Mouse (Mus musculus): ENCODE data around the gene Olfr847.

The Olfr847 gene

GRCm38 (mm10) chr9:19378569-19378968 lies at the start of gene Olfr847:
Gene Olfr847, minus strand, starts transcription at chr9:19378669.
- no peak for DNase-seq

DNA sequence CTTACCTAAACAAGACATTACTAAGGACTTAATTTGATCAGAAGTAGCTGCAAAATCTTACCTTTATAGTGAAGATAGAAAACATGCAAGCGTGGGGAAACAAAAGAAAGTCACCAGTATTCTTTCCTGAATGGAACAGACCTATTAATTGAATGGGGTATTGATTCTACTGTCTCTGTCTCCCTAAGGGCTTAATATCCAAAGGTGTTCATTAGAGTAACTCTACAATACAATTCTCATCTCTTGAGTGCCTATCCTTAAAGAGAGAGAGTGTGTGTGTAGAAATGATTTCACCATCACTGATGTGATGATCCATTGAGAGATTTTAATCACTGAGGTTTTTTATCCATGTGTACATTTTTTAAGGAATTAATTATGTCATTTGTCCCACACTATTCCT lies 14.6 kb downstream of the Olfr847 start, which contains the start of gene Olfr846:
TSS of gene Olfr846 (minus strand) at position 101 of the 400 bp plus-strand sequence.
- DNase-seq = no peak

GRCm38 (mm10) chr9:19336157-19336556 lies 42.3 kb downstream of the Olfr847 start, which contains the start of gene Olfr845:
Gene Olfr845, plus strand, starts transcription at chr9:19336457.
- no peak for DNase-seq
